Comparison of ENCODE assay signal across 7 mouse cellular contexts in genomic region chr11:62606299-62607169, GRCm38 (mm10). TPM values are rescaled to one million over a fixed set of nuclear protein-coding genes. Genes with fewer than 3 reads are reported as not detected.
A peak's percentile ranks its signal among the peaks of the same experiment; 100 is the strongest.
DNase-seq lines count a peak whose midpoint lies in the region; ATAC-seq and TF ChIP-seq lines count a peak whose summit lies in the region.

No protein-coding gene starts in this region.

- H3K4me1 ChIP-seq in neural tube, embryonic 12.5 days, result peaks cover 28% of the 10 kb centered on the region
- 0 out of 2 replicates have a peak, but pooled peaks cover 3% of the 10 kb centered on the region for H3K4me1 ChIP-seq in embryonic fibroblast, embryonic 13.5 days (ENCODE audit: control insufficient read depth, insufficient read depth, low read length)
- H3K4me1 ChIP-seq in liver, embryonic 15.5 days (replicated peaks), result peaks cover 43% of the 10 kb centered on the region
- H3K4me1 ChIP-seq in kidney, adult 2 months (ENCODE audit: control insufficient read depth, insufficient read depth, low read length), result peaks cover 6% of the 10 kb centered on the region; the same call in 1 of the 2 replicates

- H3K27me3 ChIP-seq in neural tube, embryonic 12.5 days (replicated peaks), result no peaks in the 10 kb centered on the region
- no peaks in the 10 kb centered on the region for H3K27me3 ChIP-seq in liver, embryonic 15.5 days
- no peaks in the 10 kb centered on the region for H3K27me3 ChIP-seq in kidney, adult 2 months (replicated peaks; ENCODE audit: control insufficient read depth, insufficient read depth, low read length)

- H3K9me3 ChIP-seq in neural tube, embryonic 12.5 days, result no peaks in the 10 kb centered on the region
- H3K9me3 ChIP-seq in liver, embryonic 15.5 days (replicated peaks), result no peaks in the 10 kb centered on the region

- no peak overlapping the region for H3K9ac ChIP-seq in neural tube, embryonic 12.5 days
- H3K9ac ChIP-seq in liver, embryonic 15.5 days, result no peak overlapping the region

- H3K36me3 ChIP-seq in neural tube, embryonic 12.5 days, result peaks cover 62% of the 10 kb centered on the region
- H3K36me3 ChIP-seq in liver, embryonic 15.5 days (replicated peaks), result peaks cover 49% of the 10 kb centered on the region
- H3K36me3 ChIP-seq in kidney, adult 2 months (ENCODE audit: control insufficient read depth, insufficient read depth, low read length), result peaks cover 5% of the 10 kb centered on the region

- H3K4me2 ChIP-seq in neural tube, embryonic 12.5 days (replicated peaks), result peak overlapping the region; percentile 89; the same call in 1 of the 2 replicates
- H3K4me2 ChIP-seq in liver, embryonic 15.5 days, result no peak overlapping the region

- no peak overlapping the region for H3K4me3 ChIP-seq in neural tube, embryonic 12.5 days
- no peak overlapping the region for H3K4me3 ChIP-seq in embryonic fibroblast, embryonic 13.5 days (ENCODE audit: insufficient read depth, low read length)
- no peak overlapping the region for H3K4me3 ChIP-seq in liver, embryonic 15.5 days (replicated peaks)
- no peak overlapping the region for H3K4me3 ChIP-seq in kidney, adult 2 months (ENCODE audit: insufficient read depth, low read depth, low read length)

- no peak for ATAC-seq in neural tube, embryonic 12.5 days (ENCODE audit: low FRiP score, low read depth)
- ATAC-seq in liver, embryonic 15.5 days (ENCODE audit: insufficient read depth), result no peak

- TF ChIP-seq POLR2A in embryonic fibroblast, embryonic 13.5 days (IDR thresholded peaks at IDR 0.05; ENCODE audit: low read depth, low read length), result peak; percentile 41; the same call in 1 of the 2 replicates
- TF ChIP-seq POLR2A in kidney, adult 2 months (IDR thresholded peaks at IDR 0.05; ENCODE audit: low read depth, low read length), result no peak

- WGBS in neural tube, embryonic 12.5 days, result 69% methylated on average over 10 of the region's 10 CpGs
- 49% methylated on average over 10 of the region's 10 CpGs for WGBS in liver, embryonic 15.5 days (ENCODE audit: insufficient replicate concordance)
- 64% methylated on average over 10 of the region's 10 CpGs for WGBS in kidney, adult 2 months

- DNase-seq in neural tube, embryonic 10.5 days (ENCODE audit: extremely low spot score, low spot score), result no peak
- no peak for DNase-seq in urinary bladder, adult 2 months (ENCODE audit: low spot score)
- DNase-seq in kidney, adult 2 months, result no peak
- DNase-seq in testis, postnatal 10 days (ENCODE audit: low spot score), result no peak

- H3K27ac ChIP-seq in neural tube, embryonic 12.5 days, result no peak overlapping the region
- H3K27ac ChIP-seq in embryonic fibroblast, embryonic 13.5 days (ENCODE audit: insufficient read depth, low read length), result no peak overlapping the region
- peak overlapping the region; percentile 95 for H3K27ac ChIP-seq in liver, embryonic 15.5 days (replicated peaks)
- no peak overlapping the region for H3K27ac ChIP-seq in kidney, adult 2 months (ENCODE audit: insufficient read depth, low read depth, low read length)

- no peak for TF ChIP-seq CTCF in embryonic fibroblast, embryonic 13.5 days (IDR thresholded peaks at IDR 0.05; ENCODE audit: borderline replicate concordance, insufficient read depth, low read length)
- no peak for TF ChIP-seq CTCF in kidney, adult 2 months (conservative IDR thresholded peaks at IDR 0.05; ENCODE audit: insufficient read depth, insufficient read length, low read depth, low read length)

RNA-seq across cellular contexts. Expression of gene Trpv2, which starts 32.2 kb away (rescaled TPM):
- 16.0 and 18.0 TPM in 2 replicates for polyA plus RNA-seq in neural tube, embryonic 12.5 days (2016; fragmentation: Nextera tagmentation; extraction: Ambion mirVana)
- polyA plus RNA-seq in embryonic fibroblast, embryonic 13.5 days (2011; ENCODE audit: insufficient read length, low read depth, missing spikeins), result 9.6 and 11.4 TPM in 2 replicates
- polyA plus RNA-seq in liver, embryonic 15.5 days (2015; fragmentation: Nextera tagmentation; extraction: Ambion mirVana), result 5.5 and 6.3 TPM in 2 replicates
- 52.6 and 62.0 TPM in 2 replicates for polyA plus RNA-seq in urinary bladder, adult 2 months (2012; rRNA removed)
- 2.6 and 4.1 TPM in 2 replicates for polyA plus RNA-seq in kidney, adult 2 months (2012; rRNA removed)

RNA-seq across cellular contexts. Expression of gene Lrrc75a, which starts 41.8 kb away (rescaled TPM):
- polyA plus RNA-seq in neural tube, embryonic 12.5 days (2016; fragmentation: Nextera tagmentation; extraction: Ambion mirVana), result 14.2 and 15.9 TPM in 2 replicates
- 10.5 and 12.6 TPM in 2 replicates for polyA plus RNA-seq in embryonic fibroblast, embryonic 13.5 days (2011; ENCODE audit: insufficient read length, low read depth, missing spikeins)
- 1.7 and 2.0 TPM in 2 replicates for polyA plus RNA-seq in liver, embryonic 15.5 days (2015; fragmentation: Nextera tagmentation; extraction: Ambion mirVana)
- polyA plus RNA-seq in urinary bladder, adult 2 months (2012; rRNA removed), result 14.0 and 15.4 TPM in 2 replicates
- polyA plus RNA-seq in kidney, adult 2 months (2012; rRNA removed), result 7.8 and 8.0 TPM in 2 replicates

RNA-seq across cellular contexts. Expression of gene Mmgt2, which starts 41.9 kb away (rescaled TPM):
- polyA plus RNA-seq in neural tube, embryonic 12.5 days (2016; fragmentation: Nextera tagmentation; extraction: Ambion mirVana), result 30.8 and 34.7 TPM in 2 replicates
- 31.3 and 34.0 TPM in 2 replicates for polyA plus RNA-seq in embryonic fibroblast, embryonic 13.5 days (2011; ENCODE audit: insufficient read length, low read depth, missing spikeins)
- 7.2 and 7.8 TPM in 2 replicates for polyA plus RNA-seq in liver, embryonic 15.5 days (2015; fragmentation: Nextera tagmentation; extraction: Ambion mirVana)
- polyA plus RNA-seq in urinary bladder, adult 2 months (2012; rRNA removed), result 73.5 and 89.4 TPM in 2 replicates
- polyA plus RNA-seq in kidney, adult 2 months (2012; rRNA removed), result 24.0 and 33.1 TPM in 2 replicates

RNA-seq across cellular contexts. Expression of gene Ubb, which starts 55.6 kb away (rescaled TPM):
- 3,967 and 4,014 TPM in 2 replicates for polyA plus RNA-seq in neural tube, embryonic 12.5 days (2016; fragmentation: Nextera tagmentation; extraction: Ambion mirVana)
- polyA plus RNA-seq in embryonic fibroblast, embryonic 13.5 days (2011; ENCODE audit: insufficient read length, low read depth, missing spikeins), result 493 and 593 TPM in 2 replicates
- polyA plus RNA-seq in liver, embryonic 15.5 days (2015; fragmentation: Nextera tagmentation; extraction: Ambion mirVana), result 1,540 and 1,587 TPM in 2 replicates
- polyA plus RNA-seq in urinary bladder, adult 2 months (2012; rRNA removed), result 2,108 and 2,141 TPM in 2 replicates
- polyA plus RNA-seq in kidney, adult 2 months (2012; rRNA removed), result 1,891 and 2,089 TPM in 2 replicates
